Mouse (Mus musculus): ENCODE results near the gene Scaf4. TPM values are rescaled to one million over a fixed set of nuclear protein-coding genes. Genes with fewer than 3 reads are reported as not detected.
A peak's percentile ranks its signal among the peaks of the same experiment; 100 is the strongest.

Gene Scaf4
- total RNA-seq, 1 experiment from 2014 or later: 54.4 TPM

- no peak for DNase-seq
These were observed 7.4 kb upstream of the Scaf4 start for GRCm38 (mm10) chr16:90291675-90292074.

GRCm38 (mm10) chr16:90290962-90291361 lies 6.7 kb upstream of the Scaf4 start:
- no peak for DNase-seq

- no peak for DNase-seq
These were observed 613 bp upstream of the Scaf4 start for GRCm38 (mm10) chr16:90284916-90285315.

GRCm38 (mm10) chr16:90283266-90283904 lies 918 bp downstream of the Scaf4 start:
- DNase-seq: peak; percentile 59

GRCm38 (mm10) chr16:90282620-90283265 lies 1.6 kb downstream of the Scaf4 start:
- DNase-seq: no peak

- DNase-seq: no peak
These were observed 2.9 kb downstream of the Scaf4 start for GRCm38 (mm10) chr16:90281406-90281805.

- DNase-seq: no peak
These were observed 3.3 kb downstream of the Scaf4 start for GRCm38 (mm10) chr16:90280989-90281388.

GRCm38 (mm10) chr16:90280515-90280914 lies 3.8 kb downstream of the Scaf4 start:
- DNase-seq: no peak

GRCm38 (mm10) chr16:90279058-90279457 lies 5.2 kb downstream of the Scaf4 start:
- DNase-seq: peak; percentile 27

- no peak for DNase-seq
These were observed 8.8 kb downstream of the Scaf4 start for GRCm38 (mm10) chr16:90275521-90275920.

- DNase-seq: no peak
These were observed 17.7 kb downstream of the Scaf4 start for GRCm38 (mm10) chr16:90266581-90266980.

GRCm38 (mm10) chr16:90265106-90265505 lies 19.2 kb downstream of the Scaf4 start:
- no peak for DNase-seq

GRCm38 (mm10) chr16:90264021-90264420 lies 20.3 kb downstream of the Scaf4 start:
- no peak for DNase-seq

- no peak for DNase-seq
These were observed 22.5 kb downstream of the Scaf4 start for GRCm38 (mm10) chr16:90261791-90262190.

- no peak for DNase-seq
These were observed 24.2 kb downstream of the Scaf4 start for GRCm38 (mm10) chr16:90260097-90260496.

GRCm38 (mm10) chr16:90259623-90260022 lies 24.7 kb downstream of the Scaf4 start:
- no peak for DNase-seq

- no peak for DNase-seq
These were observed 25.4 kb downstream of the Scaf4 start for GRCm38 (mm10) chr16:90258950-90259349.

- no peak for DNase-seq
These were observed 31.8 kb downstream of the Scaf4 start for GRCm38 (mm10) chr16:90252521-90252920.

GRCm38 (mm10) chr16:90251256-90251655 lies 33.0 kb downstream of the Scaf4 start:
- DNase-seq: peak; percentile 12

GRCm38 (mm10) chr16:90250099-90250498 lies 34.2 kb downstream of the Scaf4 start:
- peak; percentile 21 for DNase-seq

GRCm38 (mm10) chr16:90242426-90243304 lies 41.6 kb downstream of the Scaf4 start:
- no peak for DNase-seq

- no peak for DNase-seq
These were observed 42.4 kb downstream of the Scaf4 start for GRCm38 (mm10) chr16:90241875-90242274.

- no peak for DNase-seq
These were observed 45.1 kb downstream of the Scaf4 start for GRCm38 (mm10) chr16:90239128-90239746.
